Mouse (Mus musculus) intestine, embryonic 14.5 days (tissue): ENCODE data around the gene Eif2ak3. TPM values are rescaled to one million over a fixed set of nuclear protein-coding genes. Genes with fewer than 3 reads are reported as not detected.
"Not testable (repeated sequence)": the region's sequence is repeated elsewhere in the genome, so short reads cannot be mapped to it uniquely, and the experiment has no call there.

Source experiments
- ATAC-seq: fragments of 200-750 bp; cut with Nextera tagmentation; replicated peaks from 2 replicates; pipeline ENCODE4 v1.8.0; 2017; ENCODE audit warnings: low read depth, moderate number of reproducible peaks, moderate TSS enrichment, moderate library complexity; ENCODE audit not compliant: low FRiP score, low TSS enrichment
- DNase-seq: peaks from one replicate; pipeline ENCODE4 v3.0.0-alpha.2; 2018; ENCODE audit warnings: low spot score
- H3K27ac ChIP-seq: fragments of 300-500 bp; sonication (generic); 2 replicates; pipeline ENCODE4 v1.5.1; 2014; ENCODE audit warnings: low read depth, mild to moderate bottlenecking, control low read depth
- H3K27me3 ChIP-seq: fragments of 300-500 bp; sonication (generic); replicated peaks from 2 replicates; pipeline ENCODE4 v1.6.1; 2014; ENCODE audit warnings: low read length, control low read depth; ENCODE audit not compliant: control insufficient read depth, insufficient read depth
- H3K36me3 ChIP-seq: fragments of 300-500 bp; sonication (generic); 2 replicates; pipeline ENCODE4 v1.6.1; 2014; ENCODE audit warnings: low read length, control low read depth; ENCODE audit not compliant: control insufficient read depth, insufficient read depth
- H3K4me1 ChIP-seq: fragments of 300-500 bp; sonication (generic); replicated peaks from 2 replicates; pipeline ENCODE4 v1.6.1; 2014; ENCODE audit warnings: low read length, control low read depth, mixed read lengths; ENCODE audit not compliant: control insufficient read depth, insufficient read depth
- H3K4me2 ChIP-seq: fragments of 300-500 bp; sonication (generic); 2 replicates; pipeline ENCODE4 v1.6.1; 2014; ENCODE audit warnings: low read length
- H3K4me3 ChIP-seq: fragments of 300-500 bp; sonication (generic); 2 replicates; pipeline ENCODE4 v1.5.1; 2014; ENCODE audit warnings: low read depth, low read length, control low read depth, mixed read lengths
- H3K9ac ChIP-seq: fragments of 300-500 bp; sonication (generic); 2 replicates; pipeline ENCODE4 v1.6.1; 2014; ENCODE audit warnings: mild to moderate bottlenecking, low read length
- H3K9me3 ChIP-seq: fragments of 300-500 bp; sonication (generic); 2 replicates; pipeline ENCODE4 v1.6.1; 2016; ENCODE audit warnings: low read length, control low read depth; ENCODE audit not compliant: control insufficient read depth
- WGBS: fragments of 180-500 bp; shearing (Covaris S2); extraction: QIAGEN DNeasy Blood & Tissue Kit; methylation state at CpG from one replicate; pipeline ENCODE4 v1.1.7; 2014; 5-methylcytosine and 5-hydroxymethylcytosine counted together
- polyA plus RNA-seq: library from polyadenylated mRNA; unstranded; fragments of >200 nt; fragmentation: Nextera tagmentation; extraction: Ambion mirVana; gene quantifications from 2 replicates; pipeline ENCODE4 v1.2.1, GENCODE M21; 2014

The Eif2ak3 gene
- polyA plus RNA-seq, 1 experiment from 2014 or later: 8.2 TPM

GRCm38 (mm10) chr6:70811557-70812525, 32.5 kb upstream of the Eif2ak3 start:
- H3K36me3 ChIP-seq: no peaks in the 10 kb centered on the region
- H3K4me1 ChIP-seq: peaks cover 9% of the 10 kb centered on the region; the same call in 1 of the 2 replicates
- no peaks in the 10 kb centered on the region for H3K9me3 ChIP-seq
- H3K27ac ChIP-seq: peak overlapping the region; percentile 24; the same call in 1 of the 2 replicates
- no peak overlapping the region for H3K9ac ChIP-seq
- ATAC-seq (no peak), DNase-seq (peak; percentile 92)
- no peak overlapping the region for H3K4me3 ChIP-seq
- H3K4me2 ChIP-seq: no peak overlapping the region
- 17% methylated on average over 6 of the region's 6 CpGs for WGBS
- H3K27me3 ChIP-seq: no peaks in the 10 kb centered on the region

DNA sequence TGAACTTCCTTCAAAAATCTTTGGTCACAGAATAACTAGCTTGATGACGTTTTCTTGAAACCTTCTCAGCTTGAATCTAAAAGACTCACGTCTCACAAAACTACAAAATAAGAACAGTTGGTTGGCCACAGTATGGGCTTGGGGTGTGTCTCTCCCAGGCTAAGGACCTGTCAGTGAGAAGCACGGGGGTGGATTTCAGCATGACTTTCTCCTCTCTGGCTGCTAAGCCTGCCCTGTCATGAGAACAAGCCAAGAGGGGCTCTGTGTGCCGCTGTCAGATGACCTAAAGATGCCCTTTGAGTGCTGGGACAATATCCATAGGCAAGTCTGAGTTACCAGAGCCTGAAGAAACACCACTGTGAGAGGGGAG, 31.8 kb upstream of the Eif2ak3 start:
- H3K9me3 ChIP-seq: no peaks in the 10 kb centered on the region
- H3K36me3 ChIP-seq: no peaks in the 10 kb centered on the region
- H3K4me3 ChIP-seq: no peak overlapping the region
- DNase-seq: no peak
- ATAC-seq: no peak
- no peak overlapping the region for H3K9ac ChIP-seq
- peak overlapping the region; percentile 24; the same call in 1 of the 2 replicates for H3K27ac ChIP-seq
- H3K4me1 ChIP-seq: peaks cover 9% of the 10 kb centered on the region; the same call in 1 of the 2 replicates
- H3K27me3 ChIP-seq: no peaks in the 10 kb centered on the region
- 34% methylated on average over 4 of the region's 4 CpGs for WGBS
- H3K4me2 ChIP-seq: no peak overlapping the region

GRCm38 (mm10) chr6:70813921-70814628, 30.2 kb upstream of the Eif2ak3 start:
- Histone ChIP-seq H3K9me3 (no peaks in the 10 kb centered on the region), H3K4me1 (peaks cover 9% of the 10 kb centered on the region; the same call in 1 of the 2 replicates), H3K27ac (0 out of 2 replicates have a peak overlapping the region, but pooled peaks have one; percentile 18), H3K36me3 (no peaks in the 10 kb centered on the region), H3K9ac (no peak overlapping the region), H3K27me3 (no peaks in the 10 kb centered on the region), H3K4me3 (no peak overlapping the region), H3K4me2 (no peak overlapping the region)
- peak; percentile 75 for ATAC-seq
- peak; percentile 68 for DNase-seq
- WGBS: 55% methylated on average over 18 of the region's 18 CpGs

GRCm38 (mm10) chr6:70814629-70814950, 29.7 kb upstream of the Eif2ak3 start:
- Histone ChIP-seq H3K27me3 (no peaks in the 10 kb centered on the region), H3K4me2 (no peak overlapping the region), H3K27ac (no peak overlapping the region), H3K36me3 (no peaks in the 10 kb centered on the region), H3K9me3 (no peaks in the 10 kb centered on the region), H3K4me1 (peaks cover 9% of the 10 kb centered on the region; the same call in 1 of the 2 replicates), H3K9ac (no peak overlapping the region), H3K4me3 (no peak overlapping the region)
- ATAC-seq (no peak), DNase-seq (no peak)
- 83% methylated on average over 4 of the region's 4 CpGs for WGBS

DNA sequence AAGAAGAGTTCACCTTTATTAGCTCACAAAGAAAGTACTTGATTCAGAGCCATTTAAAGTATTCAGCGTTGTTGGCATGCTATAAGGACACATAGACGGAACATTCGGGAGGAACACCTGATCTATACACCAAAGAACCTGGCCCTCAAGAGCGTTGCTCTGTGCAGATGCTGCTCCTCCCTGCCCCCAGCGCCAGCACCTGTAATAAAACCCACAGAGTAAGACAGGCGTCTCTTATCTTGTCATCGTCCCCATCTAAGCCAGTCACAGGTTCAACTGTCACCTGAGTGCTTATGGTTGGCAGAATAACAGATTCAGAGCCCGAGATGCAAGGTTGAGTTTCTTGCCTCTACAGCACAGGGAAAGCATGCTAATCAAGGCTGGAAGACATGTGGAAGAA, 28.8 kb upstream of the Eif2ak3 start:
- H3K4me1 ChIP-seq: peaks cover 9% of the 10 kb centered on the region; the same call in 1 of the 2 replicates
- H3K4me2 ChIP-seq: no peak overlapping the region
- H3K4me3 ChIP-seq: no peak overlapping the region
- H3K27me3 ChIP-seq: no peaks in the 10 kb centered on the region
- H3K9me3 ChIP-seq: no peaks in the 10 kb centered on the region
- no peak overlapping the region for H3K9ac ChIP-seq
- H3K27ac ChIP-seq: no peak overlapping the region
- no peaks in the 10 kb centered on the region for H3K36me3 ChIP-seq
- DNase-seq (no peak), ATAC-seq (no peak)
- WGBS: 73% methylated on average over 8 of the region's 8 CpGs

- no peak overlapping the region for H3K27ac ChIP-seq
- no peaks in the 10 kb centered on the region for H3K36me3 ChIP-seq
- H3K9me3 ChIP-seq: no peaks in the 10 kb centered on the region
- H3K4me3 ChIP-seq: no peak overlapping the region
- H3K4me1 ChIP-seq: peaks cover 12% of the 10 kb centered on the region; the same call in 1 of the 2 replicates
- no peak overlapping the region for H3K9ac ChIP-seq
- H3K27me3 ChIP-seq: no peaks in the 10 kb centered on the region
- WGBS: 63% methylated on average over 2 of the region's 2 CpGs
- no peak overlapping the region for H3K4me2 ChIP-seq
- ATAC-seq (no peak), DNase-seq (no peak)
These were observed 22.7 kb upstream of the Eif2ak3 start for GRCm38 (mm10) chr6:70821566-70821965.

DNA sequence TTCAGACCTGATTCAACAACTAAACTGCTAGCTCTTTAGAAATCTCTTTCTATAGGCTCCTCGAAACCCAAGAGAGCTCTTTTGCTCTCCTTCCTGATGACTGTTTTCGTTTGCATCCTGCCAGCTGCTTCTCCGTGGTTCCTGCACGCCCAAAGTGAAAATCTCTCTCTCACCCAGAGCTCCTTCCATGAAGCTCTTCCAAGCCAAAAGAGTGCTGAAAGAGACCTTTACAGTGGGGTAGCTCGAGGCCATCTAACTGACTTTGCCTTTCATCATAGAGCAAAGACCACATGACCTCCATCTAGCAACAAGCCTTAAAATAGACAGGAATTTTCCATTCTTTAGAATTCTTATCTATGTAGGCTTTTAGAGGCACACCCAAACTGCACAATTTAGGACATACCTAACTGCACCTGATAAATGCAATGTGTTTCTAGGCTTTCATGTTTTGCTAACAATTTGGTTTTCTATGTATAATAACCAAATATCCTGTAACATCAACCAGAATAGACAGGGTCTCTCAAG, 21.9 kb upstream of the Eif2ak3 start:
- WGBS: 63% methylated on average over 5 of the region's 5 CpGs
- H3K27me3 ChIP-seq: no peaks in the 10 kb centered on the region

DNA sequence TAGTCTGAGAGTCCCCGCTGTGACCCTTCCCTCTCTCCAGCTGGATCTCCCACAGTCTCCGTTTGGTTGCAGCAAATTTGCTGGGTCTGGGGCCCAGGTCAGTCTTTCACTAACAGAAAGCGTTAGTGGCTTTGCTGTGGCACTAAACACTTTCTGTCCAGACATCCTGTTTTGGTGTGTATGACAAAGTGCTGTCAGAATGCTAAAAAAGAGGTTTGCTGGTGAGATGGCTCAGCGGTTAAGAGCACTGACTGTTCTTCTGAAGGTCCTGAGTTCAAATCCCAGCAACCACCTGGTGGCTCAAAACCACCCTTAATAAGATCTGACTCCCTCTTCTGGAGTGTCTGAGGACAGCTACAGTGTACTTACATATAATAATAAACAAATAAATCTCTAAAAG, 21.0 kb upstream of the Eif2ak3 start:
- H3K27ac ChIP-seq, H3K36me3 ChIP-seq, DNase-seq, H3K9ac ChIP-seq, H3K9me3 ChIP-seq, ATAC-seq, H3K27me3 ChIP-seq, H3K4me2 ChIP-seq, H3K4me3 ChIP-seq: not testable (repeated sequence)
- 75% methylated on average over 4 of the region's 4 CpGs for WGBS
- H3K4me1 ChIP-seq: peaks cover 12% of the 10 kb centered on the region; the same call in 1 of the 2 replicates

More for the DNA sequence above, 21.9 kb upstream of the Eif2ak3 start:
- H3K9me3 ChIP-seq: no peaks in the 10 kb centered on the region
- no peak for DNase-seq
- ATAC-seq: no peak
- H3K4me1 ChIP-seq: peaks cover 12% of the 10 kb centered on the region; the same call in 1 of the 2 replicates
- H3K9ac ChIP-seq: no peak overlapping the region
- H3K36me3 ChIP-seq: no peaks in the 10 kb centered on the region
- no peak overlapping the region for H3K27ac ChIP-seq
- no peak overlapping the region for H3K4me3 ChIP-seq
- no peak overlapping the region for H3K4me2 ChIP-seq
